Mouse (Mus musculus): ENCODE measurements around the gene Esrrg. TPM values are rescaled to one million over a fixed set of nuclear protein-coding genes. Genes with fewer than 3 reads are reported as not detected.

Gene Esrrg
- total RNA-seq, 2 experiments from 2014 or later: 10.8 to 20.8 TPM

- DNase-seq: no peak
These were observed 97.5 kb downstream of the Esrrg start for GRCm38 (mm10) chr1:187706046-187706445.

GRCm38 (mm10) chr1:187707176-187707575 lies 98.6 kb downstream of the Esrrg start:
- no peak for DNase-seq

GRCm38 (mm10) chr1:187710434-187710948 lies 101.9 kb downstream of the Esrrg start:
- no peak for DNase-seq

GRCm38 (mm10) chr1:187721035-187721434 lies 112.4 kb downstream of the Esrrg start:
- DNase-seq: no peak

- DNase-seq: no peak
These were observed 113.4 kb downstream of the Esrrg start for GRCm38 (mm10) chr1:187722016-187722415.

- no peak for DNase-seq
These were observed 116.1 kb downstream of the Esrrg start for GRCm38 (mm10) chr1:187724651-187725050.

GRCm38 (mm10) chr1:187725351-187725750 lies 116.8 kb downstream of the Esrrg start:
- no peak for DNase-seq

- DNase-seq: no peak
These were observed 122.6 kb downstream of the Esrrg start for GRCm38 (mm10) chr1:187731171-187731570.

GRCm38 (mm10) chr1:187736507-187736906 lies 127.9 kb downstream of the Esrrg start:
- no peak for DNase-seq

GRCm38 (mm10) chr1:187737296-187737695 lies 128.7 kb downstream of the Esrrg start:
- no peak for DNase-seq

GRCm38 (mm10) chr1:187740531-187740930 lies 131.9 kb downstream of the Esrrg start:
- peak; percentile 64 to 71 for DNase-seq

- DNase-seq: no peak
These were observed 132.7 kb downstream of the Esrrg start for GRCm38 (mm10) chr1:187741306-187741705.

- no peak for DNase-seq
These were observed 133.5 kb downstream of the Esrrg start for GRCm38 (mm10) chr1:187742071-187742470.

GRCm38 (mm10) chr1:187749294-187749693 lies 140.7 kb downstream of the Esrrg start:
- DNase-seq: no peak

GRCm38 (mm10) chr1:187749931-187750330 lies 141.3 kb downstream of the Esrrg start:
- DNase-seq: no peak

- DNase-seq: no peak
These were observed 146.9 kb downstream of the Esrrg start for GRCm38 (mm10) chr1:187755528-187755927.

GRCm38 (mm10) chr1:187757981-187758380 lies 149.4 kb downstream of the Esrrg start:
- no peak for DNase-seq

- no peak for DNase-seq
These were observed 150.0 kb downstream of the Esrrg start for GRCm38 (mm10) chr1:187758546-187758945.

GRCm38 (mm10) chr1:187759536-187759935 lies 150.9 kb downstream of the Esrrg start:
- DNase-seq: no peak

GRCm38 (mm10) chr1:187762641-187763450 lies 154.3 kb downstream of the Esrrg start:
- DNase-seq: no peak

- DNase-seq: no peak
These were observed 154.8 kb downstream of the Esrrg start for GRCm38 (mm10) chr1:187763451-187763755.

GRCm38 (mm10) chr1:187763821-187764220 lies 155.2 kb downstream of the Esrrg start:
- no peak for DNase-seq

- no peak for DNase-seq
These were observed 157.0 kb downstream of the Esrrg start for GRCm38 (mm10) chr1:187765577-187765976.

GRCm38 (mm10) chr1:187767355-187767754 lies 158.8 kb downstream of the Esrrg start:
- no peak for DNase-seq

All from adrenal gland, postnatal 36 days (tissue).